Mouse (Mus musculus) cerebellum, adult 2 months (tissue): ENCODE measurements around the gene 1500009C09Rik. TPM values are rescaled to one million over a fixed set of nuclear protein-coding genes. Genes with fewer than 3 reads are reported as not detected.

Source experiments
- DNase-seq, 2 experiments: peaks; one replicate each; pipeline ENCODE4 v3.0.0; 2021
- H3K27ac ChIP-seq: fragments of 200-500 bp; 2 replicates; pipeline ENCODE4 v1.5.1; 2012; ENCODE audit warnings: low read length, control low read depth, inconsistent platforms; ENCODE audit not compliant: insufficient read depth
- H3K27me3 ChIP-seq: fragments of 200-500 bp; 2 replicates; pipeline ENCODE4 v1.6.1; 2012; ENCODE audit warnings: inconsistent platforms, mild to moderate bottlenecking, low read length, moderate library complexity; ENCODE audit not compliant: control insufficient read depth, insufficient read depth
- H3K4me1 ChIP-seq: fragments of 200-500 bp; 2 replicates; pipeline ENCODE4 v1.6.1; 2011; ENCODE audit warnings: low read length; ENCODE audit not compliant: control insufficient read depth, insufficient read depth
- H3K4me3 ChIP-seq: fragments of 200-500 bp; replicated peaks from 2 replicates; pipeline ENCODE3; 2011; ENCODE audit warnings: mild to moderate bottlenecking, low read depth, low read length, control low read depth; ENCODE audit not compliant: insufficient read depth
- CTCF ChIP-seq: fragments of 200-500 bp; IDR thresholded peaks from 2 replicates; pipeline ENCODE4 v1.5.1; 2011; ENCODE audit warnings: low read depth, mild to moderate bottlenecking, control low read depth, low read length, moderate library complexity, borderline replicate concordance; ENCODE audit not compliant: insufficient read depth
- POLR2A ChIP-seq: fragments of 200-500 bp; IDR thresholded peaks from 2 replicates; pipeline ENCODE4 v1.6.1; 2011; ENCODE audit warnings: low read length, control low read depth, borderline replicate concordance; ENCODE audit not compliant: insufficient read depth
- WGBS: fragments of 180-500 bp; shearing (Covaris S2); methylation state at CpG from one replicate; pipeline ENCODE4 v1.1.7; 2018; 5-methylcytosine and 5-hydroxymethylcytosine counted together
- polyA plus RNA-seq: library from polyadenylated mRNA; depleted of rRNA; stranded (reverse); fragments of >200 nt; gene quantifications from 2 replicates; pipeline ENCODE4 v1.2.3, GENCODE M21; 2012

Gene 1500009C09Rik
- polyA plus RNA-seq, 1 experiment, result 218 TPM

- Histone ChIP-seq H3K4me1 (peaks cover 22% of the 10 kb centered on the region), H3K27me3 (no peaks in the 10 kb centered on the region), H3K4me3 (no peak overlapping the region), H3K27ac (no peak overlapping the region)
- TF ChIP-seq CTCF (no peak), POLR2A (no peak)
- WGBS, result 15% methylated on average over 11 of the region's 11 CpGs
- peak; percentile 65 to 81 for DNase-seq
Measured at GRCm38 (mm10) chr15:82215332-82216046, 36.7 kb upstream of the 1500009C09Rik start.

- Histone ChIP-seq H3K27ac (no peak overlapping the region), H3K4me3 (no peak overlapping the region), H3K4me1 (peaks cover 26% of the 10 kb centered on the region), H3K27me3 (no peaks in the 10 kb centered on the region)
- TF ChIP-seq CTCF (no peak), POLR2A (no peak)
- DNase-seq, result peak; percentile 35 to 47
- WGBS, result 31% methylated on average over 20 of the region's 20 CpGs
Measured at GRCm38 (mm10) chr15:82216142-82216827, 35.9 kb upstream of the 1500009C09Rik start.

- Histone ChIP-seq H3K4me3 (no peak overlapping the region), H3K27me3 (no peaks in the 10 kb centered on the region), H3K27ac (no peak overlapping the region), H3K4me1 (peaks cover 26% of the 10 kb centered on the region)
- no peak for DNase-seq
- TF ChIP-seq POLR2A, result no peak
- no peak for TF ChIP-seq CTCF
- WGBS, result 72% methylated on average over 7 of the region's 7 CpGs
Measured at GRCm38 (mm10) chr15:82217039-82217438, 35.2 kb upstream of the 1500009C09Rik start.

GRCm38 (mm10) chr15:82217980-82218379 is 34.2 kb upstream of the 1500009C09Rik start:
- Histone ChIP-seq H3K27ac (no peak overlapping the region), H3K4me3 (no peak overlapping the region), H3K27me3 (no peaks in the 10 kb centered on the region), H3K4me1 (peaks cover 26% of the 10 kb centered on the region)
- TF ChIP-seq CTCF (no peak), POLR2A (no peak)
- 84% methylated on average over 9 of the region's 9 CpGs for WGBS
- no peak for DNase-seq

GRCm38 (mm10) chr15:82218778-82219666 is 33.2 kb upstream of the 1500009C09Rik start:
- H3K4me3 ChIP-seq, result no peak overlapping the region
- WGBS, result 89% methylated on average over 26 of the region's 26 CpGs
- peaks cover 26% of the 10 kb centered on the region for H3K4me1 ChIP-seq
- H3K27me3 ChIP-seq, result no peaks in the 10 kb centered on the region
- TF ChIP-seq CTCF (no peak), POLR2A (no peak)
- no peak overlapping the region for H3K27ac ChIP-seq
- no peak for DNase-seq

GRCm38 (mm10) chr15:82220003-82220675 is 32.1 kb upstream of the 1500009C09Rik start:
- Histone ChIP-seq H3K4me3 (no peak overlapping the region), H3K4me1 (peaks cover 27% of the 10 kb centered on the region), H3K27ac (no peak overlapping the region), H3K27me3 (no peaks in the 10 kb centered on the region)
- TF ChIP-seq POLR2A (no peak), CTCF (no peak)
- no peak for DNase-seq
- WGBS, result 71% methylated on average over 12 of the region's 12 CpGs
